Mouse (Mus musculus) thymus, adult 2 months (tissue): ENCODE results near the gene Cobl. TPM values are rescaled to one million over a fixed set of nuclear protein-coding genes. Genes with fewer than 3 reads are reported as not detected.

Experiments
- DNase-seq: peaks from one replicate; pipeline ENCODE4 v3.0.0; 2021
- H3K27ac ChIP-seq: fragments of 200-500 bp; 2 replicates; pipeline ENCODE4 v1.5.1; 2012; ENCODE audit warnings: low read length, control low read depth; ENCODE audit not compliant: control insufficient read depth, insufficient read depth
- H3K27me3 ChIP-seq: fragments of 200-500 bp; 2 replicates; pipeline ENCODE4 v1.6.1; 2012; ENCODE audit warnings: mild to moderate bottlenecking, low read length, moderate library complexity, mixed read lengths; ENCODE audit not compliant: control insufficient read depth, insufficient read depth
- H3K36me3 ChIP-seq: fragments of 200-500 bp; 2 replicates; pipeline ENCODE4 v1.6.1; 2012; ENCODE audit warnings: mild to moderate bottlenecking, low read length, moderate library complexity; ENCODE audit not compliant: control insufficient read depth, insufficient read depth
- H3K4me1 ChIP-seq: fragments of 200-500 bp; replicated peaks from 2 replicates; pipeline ENCODE4 v1.6.1; 2012; ENCODE audit warnings: low read length; ENCODE audit not compliant: control insufficient read depth, insufficient read depth
- H3K4me3 ChIP-seq: fragments of 200-500 bp; 2 replicates; pipeline ENCODE4 v1.5.1; 2012; ENCODE audit warnings: mild to moderate bottlenecking, low read length, control low read depth, moderate library complexity; ENCODE audit not compliant: control insufficient read depth, insufficient read depth
- CTCF ChIP-seq: fragments of 200-500 bp; IDR thresholded peaks from 2 replicates; pipeline ENCODE4 v1.5.1; 2012; ENCODE audit warnings: mild to moderate bottlenecking, control low read depth, low read length, moderate library complexity, borderline replicate concordance; ENCODE audit not compliant: control insufficient read depth, poor library complexity, insufficient read depth; ENCODE audit errors: extremely low read depth
- POLR2A ChIP-seq: fragments of 200-500 bp; IDR thresholded peaks from 2 replicates; pipeline ENCODE4 v1.6.1; 2012; ENCODE audit warnings: mild to moderate bottlenecking, low read length, control low read depth, moderate library complexity; ENCODE audit not compliant: control insufficient read depth, poor library complexity, insufficient read depth; ENCODE audit errors: extremely low read depth
- WGBS: fragments of 180-500 bp; shearing (Covaris S2); methylation state at CpG from one replicate; pipeline ENCODE4 v1.1.7; 2018; 5-methylcytosine and 5-hydroxymethylcytosine counted together
- polyA plus RNA-seq: library from polyadenylated mRNA; depleted of rRNA; stranded (reverse); fragments of >200 nt; gene quantifications from 2 replicates; pipeline ENCODE4 v1.2.3, GENCODE M21; 2012

Gene Cobl
- polyA plus RNA-seq, 1 experiment: 3.6 TPM

GRCm38 (mm10) chr11:12479856-12480403 lies 15.2 kb upstream of the Cobl start:
- no peak for DNase-seq
- no peak for TF ChIP-seq CTCF
- TF ChIP-seq POLR2A: no peak
- Histone ChIP-seq H3K27ac (no peak overlapping the region), H3K4me1 (no peaks in the 10 kb centered on the region), H3K27me3 (no peaks in the 10 kb centered on the region), H3K4me3 (no peak overlapping the region), H3K36me3 (no peaks in the 10 kb centered on the region)
- 85% methylated on average over 3 of the region's 3 CpGs for WGBS

- TF ChIP-seq CTCF (no peak), POLR2A (no peak)
- H3K36me3 ChIP-seq: no peaks in the 10 kb centered on the region
- no peaks in the 10 kb centered on the region for H3K27me3 ChIP-seq
- DNase-seq: no peak
- H3K27ac ChIP-seq: no peak overlapping the region
- H3K4me3 ChIP-seq: no peak overlapping the region
- WGBS: 87% methylated on average over 5 of the region's 5 CpGs
- no peaks in the 10 kb centered on the region for H3K4me1 ChIP-seq
Observed at GRCm38 (mm10) chr11:12474299-12474935, 9.7 kb upstream of the Cobl start.

DNA sequence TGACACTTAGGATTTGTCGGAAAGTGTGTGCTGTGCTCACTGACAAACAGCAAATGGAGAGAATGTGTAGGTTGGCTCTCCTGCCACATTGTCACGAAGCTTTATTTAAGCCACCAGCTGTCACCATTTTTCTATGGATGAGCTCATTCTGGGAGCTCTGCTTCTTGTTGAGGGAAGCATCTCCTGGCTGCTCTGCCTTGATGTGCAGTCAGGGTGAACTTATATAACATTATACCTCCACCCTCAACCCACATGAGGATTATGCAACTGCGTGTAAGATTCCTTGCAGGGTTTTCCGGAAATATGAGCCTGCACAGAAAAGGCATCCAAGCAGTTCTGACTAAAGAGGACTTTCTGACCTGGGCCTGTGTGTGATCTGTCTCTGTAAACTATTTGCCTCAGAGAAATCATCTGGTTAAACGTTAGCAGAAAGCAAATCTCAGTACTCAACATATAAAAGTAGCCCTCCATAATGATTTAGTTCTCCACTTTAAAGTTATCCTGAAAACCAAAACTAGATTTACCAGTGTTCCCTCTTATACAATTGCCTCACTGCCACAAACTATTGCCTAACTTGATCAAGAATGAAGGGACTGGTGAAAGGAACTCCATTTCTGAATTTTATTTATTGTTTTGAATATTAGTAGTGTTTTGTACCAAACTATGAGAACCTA lies 9.0 kb upstream of the Cobl start:
- Histone ChIP-seq H3K4me3 (no peak overlapping the region), H3K27ac (no peak overlapping the region), H3K4me1 (no peaks in the 10 kb centered on the region), H3K36me3 (no peaks in the 10 kb centered on the region), H3K27me3 (no peaks in the 10 kb centered on the region)
- 89% methylated on average over 5 of the region's 5 CpGs for WGBS
- no peak for TF ChIP-seq POLR2A
- TF ChIP-seq CTCF: no peak
- no peak for DNase-seq

- Histone ChIP-seq H3K4me3 (no peak overlapping the region), H3K27me3 (no peaks in the 10 kb centered on the region), H3K27ac (no peak overlapping the region), H3K36me3 (no peaks in the 10 kb centered on the region), H3K4me1 (no peaks in the 10 kb centered on the region)
- DNase-seq: no peak
- WGBS: 95% methylated on average over 1 of the region's 1 CpGs
- no peak for TF ChIP-seq CTCF
- no peak for TF ChIP-seq POLR2A
Observed at GRCm38 (mm10) chr11:12469638-12470037, 4.9 kb upstream of the Cobl start.

DNA sequence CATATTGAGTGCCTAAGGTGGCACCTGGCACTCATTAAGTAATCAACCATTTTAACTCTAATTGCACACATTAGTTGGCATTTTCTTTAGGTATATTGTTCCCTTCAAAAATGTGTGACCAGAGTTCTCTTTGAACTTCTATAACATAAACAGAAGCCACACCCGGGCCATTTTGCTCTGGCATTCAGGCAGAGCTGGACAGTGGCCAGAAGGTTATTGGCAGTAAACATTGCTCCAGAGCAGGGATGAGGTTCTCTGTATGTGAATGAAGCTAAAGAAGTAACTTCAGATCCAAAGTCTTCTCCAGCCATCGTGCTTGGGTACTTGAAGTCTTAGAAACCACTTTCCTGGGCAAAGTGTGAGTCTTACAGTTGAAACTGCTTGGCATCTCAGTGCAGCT lies 3.9 kb upstream of the Cobl start:
- H3K4me3 ChIP-seq: no peak overlapping the region
- DNase-seq: no peak
- H3K27me3 ChIP-seq: no peaks in the 10 kb centered on the region; the same call in 1 of the 2 replicates
- no peaks in the 10 kb centered on the region for H3K36me3 ChIP-seq
- H3K27ac ChIP-seq: no peak overlapping the region
- WGBS: 74% methylated on average over 2 of the region's 2 CpGs
- no peaks in the 10 kb centered on the region for H3K4me1 ChIP-seq
- no peak for TF ChIP-seq POLR2A
- no peak for TF ChIP-seq CTCF

- Histone ChIP-seq H3K4me1 (no peaks in the 10 kb centered on the region), H3K36me3 (no peaks in the 10 kb centered on the region), H3K27me3 (no peaks in the 10 kb centered on the region; the same call in 1 of the 2 replicates), H3K4me3 (no peak overlapping the region), H3K27ac (no peak overlapping the region)
- TF ChIP-seq CTCF (no peak), POLR2A (no peak)
- DNase-seq: no peak
- WGBS: 88% methylated on average over 1 of the region's 1 CpGs
Observed at GRCm38 (mm10) chr11:12467836-12468235, 3.1 kb upstream of the Cobl start.

GRCm38 (mm10) chr11:12467217-12467616 lies 2.5 kb upstream of the Cobl start:
- no peak for DNase-seq
- no peaks in the 10 kb centered on the region; the same call in 1 of the 2 replicates for H3K27me3 ChIP-seq
- no peak overlapping the region for H3K27ac ChIP-seq
- H3K4me1 ChIP-seq: no peaks in the 10 kb centered on the region
- 90% methylated on average over 2 of the region's 2 CpGs for WGBS
- no peaks in the 10 kb centered on the region for H3K36me3 ChIP-seq
- H3K4me3 ChIP-seq: no peak overlapping the region
- no peak for TF ChIP-seq CTCF
- TF ChIP-seq POLR2A: no peak
